Mouse (Mus musculus): Measurements from ENCODE around the gene E130308A19Rik. TPM values are rescaled to one million over a fixed set of nuclear protein-coding genes. Genes with fewer than 3 reads are reported as not detected.

E130308A19Rik gene
- polyA plus RNA-seq, 1 experiment from 2014 or later = 17.3 TPM

DNA sequence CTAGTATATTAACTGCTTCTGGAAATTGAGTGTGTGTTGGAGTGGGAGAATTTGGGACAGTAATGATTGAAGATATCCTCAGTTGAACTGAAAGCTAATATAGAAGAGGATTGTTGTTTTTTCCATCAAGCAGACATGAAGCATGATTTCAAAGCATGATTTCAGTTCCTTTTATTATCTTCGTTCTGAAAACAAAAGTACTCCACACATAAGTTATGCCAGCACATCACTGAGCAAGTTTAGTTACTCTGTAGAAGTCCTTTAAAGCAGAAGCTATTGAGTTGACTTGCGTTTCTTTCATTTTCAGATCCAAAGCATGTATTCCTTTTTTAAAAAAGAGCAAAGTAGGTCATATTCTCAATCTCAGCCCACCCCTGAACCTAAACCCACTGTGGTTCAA, 29.5 kb upstream of the E130308A19Rik start:
- WGBS = 88% methylated on average over 2 of the region's 2 CpGs

DNA sequence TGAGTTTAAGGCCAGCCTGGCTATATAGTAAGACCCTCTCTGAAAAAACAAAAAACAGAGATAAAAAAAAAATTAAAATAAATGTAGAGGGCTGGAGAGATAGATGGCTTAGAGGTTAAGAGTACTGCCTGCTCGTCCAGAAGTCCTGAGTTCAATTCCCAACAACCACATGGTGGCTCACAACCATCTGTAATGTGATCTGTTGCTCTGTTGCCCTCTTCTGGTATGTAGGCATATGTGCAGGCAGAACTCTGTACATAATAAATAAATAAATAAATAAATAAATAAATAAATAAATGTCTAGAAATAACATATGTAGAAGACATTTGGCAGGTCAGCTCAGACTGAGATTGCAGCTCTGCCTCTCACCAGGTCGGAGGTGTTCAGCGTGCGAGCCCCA, 23.3 kb upstream of the E130308A19Rik start:
- ATAC-seq (replicated peaks; ENCODE audit: extremely low read depth, insufficient read depth, low FRiP score) = no peak
- Histone ChIP-seq H3K27ac (ENCODE audit: low read length) (no peak overlapping the region), H3K4me1 (ENCODE audit: control insufficient read depth, insufficient read depth, low read length) (no peaks in the 10 kb centered on the region), H3K27me3 (ENCODE audit: control insufficient read depth, insufficient read depth, low read length) (no peaks in the 10 kb centered on the region), H3K9ac (ENCODE audit: low read length) (no peak overlapping the region), H3K4me2 (ENCODE audit: low read depth, low read length) (no peak overlapping the region), H3K36me3 (ENCODE audit: control insufficient read depth, insufficient read depth) (peaks cover 9% of the 10 kb centered on the region; the same call in 1 of the 2 replicates), H3K4me3 (ENCODE audit: low read length) (no peak overlapping the region), H3K9me3 (replicated peaks; ENCODE audit: control insufficient read depth, low read length) (no peaks in the 10 kb centered on the region)
- 90% methylated on average over 4 of the region's 4 CpGs for WGBS

More for the DNA sequence above, 29.5 kb upstream of the E130308A19Rik start:
- Histone ChIP-seq H3K36me3 (ENCODE audit: control insufficient read depth, insufficient read depth) (peaks cover 12% of the 10 kb centered on the region), H3K9me3 (replicated peaks; ENCODE audit: control insufficient read depth, low read length) (no peaks in the 10 kb centered on the region), H3K4me3 (ENCODE audit: low read length) (no peak overlapping the region), H3K9ac (ENCODE audit: low read length) (no peak overlapping the region), H3K27ac (ENCODE audit: low read length) (no peak overlapping the region), H3K4me1 (ENCODE audit: control insufficient read depth, insufficient read depth, low read length) (no peaks in the 10 kb centered on the region), H3K4me2 (ENCODE audit: low read depth, low read length) (no peak overlapping the region), H3K27me3 (ENCODE audit: control insufficient read depth, insufficient read depth, low read length) (no peaks in the 10 kb centered on the region)
- no peak for ATAC-seq (replicated peaks; ENCODE audit: extremely low read depth, insufficient read depth, low FRiP score)

DNA sequence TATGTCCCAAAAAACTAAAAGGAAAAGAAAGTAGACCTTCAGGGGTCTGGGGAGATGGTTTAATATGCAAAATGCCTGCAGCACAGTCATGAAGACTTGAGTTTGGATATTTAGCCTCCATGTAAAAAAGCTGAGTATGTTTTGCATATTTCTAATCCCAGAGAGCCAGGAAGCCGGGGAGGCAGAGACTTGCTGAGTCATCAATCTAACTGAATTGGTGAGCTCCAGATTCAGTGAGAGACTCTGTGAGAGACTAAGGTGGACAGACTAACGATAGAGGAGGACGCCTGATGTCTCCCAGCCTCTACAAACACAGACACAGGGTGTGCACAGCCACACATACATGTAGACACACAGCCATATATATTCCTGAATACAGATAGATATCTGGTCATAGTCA, 21.1 kb upstream of the E130308A19Rik start:
- peaks cover 5% of the 10 kb centered on the region; the same call in 1 of the 2 replicates for H3K36me3 ChIP-seq (ENCODE audit: control insufficient read depth, insufficient read depth)
- 72% methylated on average over 3 of the region's 3 CpGs for WGBS
- no peaks in the 10 kb centered on the region for H3K9me3 ChIP-seq (replicated peaks; ENCODE audit: control insufficient read depth, low read length)
- ATAC-seq (replicated peaks; ENCODE audit: extremely low read depth, insufficient read depth, low FRiP score) = no peak
- no peak overlapping the region for H3K9ac ChIP-seq (ENCODE audit: low read length)
- no peaks in the 10 kb centered on the region for H3K4me1 ChIP-seq (ENCODE audit: control insufficient read depth, insufficient read depth, low read length)
- no peaks in the 10 kb centered on the region for H3K27me3 ChIP-seq (ENCODE audit: control insufficient read depth, insufficient read depth, low read length)
- H3K27ac ChIP-seq (ENCODE audit: low read length) = no peak overlapping the region
- H3K4me2 ChIP-seq (ENCODE audit: low read depth, low read length) = no peak overlapping the region
- H3K4me3 ChIP-seq (ENCODE audit: low read length) = no peak overlapping the region

DNA sequence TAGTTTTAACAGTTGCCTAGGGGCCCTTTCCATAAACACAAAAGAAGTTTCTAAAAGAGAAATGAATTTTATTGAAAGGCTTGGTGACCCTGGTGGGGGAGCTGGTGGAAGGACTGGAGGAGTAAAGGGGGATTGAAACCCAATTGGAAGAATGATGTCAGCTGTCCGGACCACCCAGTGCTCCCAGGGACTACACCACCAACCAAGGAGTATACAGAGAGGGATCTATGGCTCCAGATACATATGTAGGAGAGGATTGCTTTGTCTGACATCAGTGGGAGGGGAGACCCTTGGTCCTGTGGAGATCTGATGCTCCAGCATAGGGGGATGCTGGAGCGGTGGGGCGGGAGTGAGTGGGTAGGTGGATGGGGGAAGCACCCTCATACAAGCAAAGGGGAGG, 20.5 kb upstream of the E130308A19Rik start:
- no peak overlapping the region for H3K9ac ChIP-seq (ENCODE audit: low read length)
- no peak overlapping the region for H3K27ac ChIP-seq (ENCODE audit: low read length)
- no peaks in the 10 kb centered on the region for H3K4me1 ChIP-seq (ENCODE audit: control insufficient read depth, insufficient read depth, low read length)
- WGBS = 96% methylated on average over 3 of the region's 3 CpGs
- no peak overlapping the region for H3K4me3 ChIP-seq (ENCODE audit: low read length)
- H3K9me3 ChIP-seq (replicated peaks; ENCODE audit: control insufficient read depth, low read length) = no peaks in the 10 kb centered on the region
- no peak overlapping the region for H3K4me2 ChIP-seq (ENCODE audit: low read depth, low read length)
- no peak for ATAC-seq (replicated peaks; ENCODE audit: extremely low read depth, insufficient read depth, low FRiP score)
- H3K27me3 ChIP-seq (ENCODE audit: control insufficient read depth, insufficient read depth, low read length) = no peaks in the 10 kb centered on the region
- peaks cover 7% of the 10 kb centered on the region for H3K36me3 ChIP-seq (ENCODE audit: control insufficient read depth, insufficient read depth)

DNA sequence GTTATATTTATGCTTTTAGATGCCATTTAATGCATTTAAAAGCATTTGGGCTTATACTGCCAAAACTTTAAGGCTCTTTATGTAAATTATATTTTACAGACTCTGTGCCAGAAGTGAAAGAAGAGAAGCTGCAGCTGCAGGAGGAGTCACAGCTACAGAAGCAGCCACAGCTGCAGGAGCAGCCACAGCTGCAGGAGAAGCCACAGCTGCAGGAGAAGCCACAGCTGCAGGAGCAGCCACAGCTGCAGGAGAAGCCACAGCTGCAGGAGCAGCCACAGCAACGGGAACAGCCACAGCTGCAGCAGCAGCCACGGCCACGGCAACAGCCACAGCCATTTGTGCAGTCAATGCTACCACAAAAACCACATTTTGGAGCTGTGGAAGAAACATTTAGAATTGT, 15.6 kb upstream of the E130308A19Rik start:
- no peak overlapping the region for H3K4me2 ChIP-seq (ENCODE audit: low read depth, low read length)
- no peaks in the 10 kb centered on the region for H3K4me1 ChIP-seq (ENCODE audit: control insufficient read depth, insufficient read depth, low read length)
- ATAC-seq (replicated peaks; ENCODE audit: extremely low read depth, insufficient read depth, low FRiP score) = no peak
- no peaks in the 10 kb centered on the region for H3K9me3 ChIP-seq (replicated peaks; ENCODE audit: control insufficient read depth, low read length)
- H3K27ac ChIP-seq (ENCODE audit: low read length) = no peak overlapping the region
- H3K4me3 ChIP-seq (ENCODE audit: low read length) = no peak overlapping the region
- H3K9ac ChIP-seq (ENCODE audit: low read length) = no peak overlapping the region
- no peaks in the 10 kb centered on the region for H3K27me3 ChIP-seq (ENCODE audit: control insufficient read depth, insufficient read depth, low read length)
- WGBS = 68% methylated on average over 3 of the region's 3 CpGs
- H3K36me3 ChIP-seq (ENCODE audit: control insufficient read depth, insufficient read depth) = peaks cover 10% of the 10 kb centered on the region

DNA sequence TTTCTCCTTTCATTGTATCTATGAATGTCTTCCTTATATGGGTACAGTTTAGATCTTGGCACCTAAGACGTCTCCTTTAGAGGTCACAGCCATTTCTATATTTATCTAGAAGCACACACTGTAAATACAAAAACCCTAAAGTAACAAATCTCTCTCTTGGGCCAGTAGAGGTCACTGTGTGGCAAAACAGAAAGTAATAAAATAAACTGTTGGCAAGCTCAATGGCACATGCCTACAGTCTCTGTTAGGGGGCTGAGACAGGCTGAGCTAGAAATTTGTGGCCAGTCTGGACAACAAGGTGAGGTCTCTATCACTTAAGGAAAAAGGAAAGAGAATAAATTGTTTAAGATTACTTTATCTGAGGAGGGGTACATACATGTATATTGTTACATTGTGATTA, 11.0 kb upstream of the E130308A19Rik start:
- peak overlapping the region; percentile 41 for H3K27ac ChIP-seq (ENCODE audit: low read length)
- no peak for ATAC-seq (replicated peaks; ENCODE audit: extremely low read depth, insufficient read depth, low FRiP score)

DNA sequence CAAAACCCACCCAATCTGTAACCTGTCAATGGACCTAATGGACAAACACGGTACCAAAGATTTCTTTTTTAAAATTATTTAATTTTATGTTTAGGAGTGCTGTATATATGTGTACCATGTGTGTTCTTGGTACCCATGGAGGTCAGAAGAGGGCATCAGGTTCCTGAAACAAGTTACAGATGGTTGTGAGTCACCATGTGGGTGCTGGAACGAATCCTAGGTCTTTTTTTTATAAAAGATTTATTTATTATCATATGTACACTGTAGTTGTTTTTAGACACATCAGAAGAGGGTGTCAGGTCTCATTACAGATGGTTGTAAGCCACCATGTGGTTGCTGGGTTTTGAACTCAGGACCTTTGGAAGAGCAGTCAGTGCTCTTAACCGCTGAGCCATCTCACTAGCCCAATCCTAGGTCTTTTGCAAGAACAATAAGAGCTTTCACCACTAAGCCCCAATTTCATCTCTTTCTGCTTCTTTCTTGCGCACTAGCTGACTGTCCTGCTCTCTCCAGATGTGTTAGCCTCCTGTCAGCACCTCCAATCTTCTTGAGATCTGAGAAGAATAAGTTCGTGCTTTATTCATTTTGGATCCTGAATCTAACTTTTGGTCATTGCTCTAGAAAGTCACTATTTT, 6.3 kb upstream of the E130308A19Rik start:
- Histone ChIP-seq H3K9ac (ENCODE audit: low read length) (no peak overlapping the region), H3K27me3 (ENCODE audit: control insufficient read depth, insufficient read depth, low read length) (no peaks in the 10 kb centered on the region), H3K4me1 (ENCODE audit: control insufficient read depth, insufficient read depth, low read length) (no peaks in the 10 kb centered on the region), H3K4me3 (ENCODE audit: low read length) (no peak overlapping the region), H3K9me3 (replicated peaks; ENCODE audit: control insufficient read depth, low read length) (0 out of 2 replicates have a peak, but pooled peaks cover 4% of the 10 kb centered on the region), H3K27ac (ENCODE audit: low read length) (no peak overlapping the region), H3K36me3 (ENCODE audit: control insufficient read depth, insufficient read depth) (peaks cover 2% of the 10 kb centered on the region; the same call in 1 of the 2 replicates), H3K4me2 (ENCODE audit: low read depth, low read length) (no peak overlapping the region)
- ATAC-seq (replicated peaks; ENCODE audit: extremely low read depth, insufficient read depth, low FRiP score) = no peak
- 86% methylated on average over 5 of the region's 5 CpGs for WGBS

More for the DNA sequence above, 11.0 kb upstream of the E130308A19Rik start:
- Histone ChIP-seq H3K9ac (ENCODE audit: low read length) (no peak overlapping the region), H3K4me1 (ENCODE audit: control insufficient read depth, insufficient read depth, low read length) (no peaks in the 10 kb centered on the region), H3K27me3 (ENCODE audit: control insufficient read depth, insufficient read depth, low read length) (no peaks in the 10 kb centered on the region), H3K36me3 (ENCODE audit: control insufficient read depth, insufficient read depth) (peaks cover 12% of the 10 kb centered on the region), H3K4me2 (ENCODE audit: low read depth, low read length) (no peak overlapping the region), H3K9me3 (replicated peaks; ENCODE audit: control insufficient read depth, low read length) (no peaks in the 10 kb centered on the region), H3K4me3 (ENCODE audit: low read length) (no peak overlapping the region)
- WGBS = 8% methylated on average over 1 of the region's 1 CpGs

DNA sequence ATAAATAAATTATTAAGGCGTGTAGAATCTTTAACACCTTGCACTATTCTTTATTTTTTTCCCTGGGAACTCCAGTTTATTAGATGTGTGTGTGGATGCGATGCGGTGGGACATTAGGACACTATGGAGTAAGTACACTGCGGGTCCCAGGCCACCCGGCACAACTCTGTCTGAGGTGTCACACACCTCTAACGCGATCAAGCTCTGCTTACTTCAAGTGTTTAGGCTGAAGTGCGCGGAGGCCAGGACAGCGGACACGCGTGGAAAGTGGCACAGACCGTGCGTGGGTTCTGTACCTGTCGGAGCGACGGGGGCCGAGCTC, 374 bp upstream of the E130308A19Rik start:
- H3K4me1 ChIP-seq (ENCODE audit: control insufficient read depth, insufficient read depth, low read length) = peaks cover 15% of the 10 kb centered on the region
- H3K27ac ChIP-seq (ENCODE audit: low read length) = peak overlapping the region; percentile 84
- peak overlapping the region; percentile 74 for H3K4me2 ChIP-seq (ENCODE audit: low read depth, low read length)
- H3K9me3 ChIP-seq (replicated peaks; ENCODE audit: control insufficient read depth, low read length) = 0 out of 2 replicates have a peak, but pooled peaks cover 4% of the 10 kb centered on the region
- H3K27me3 ChIP-seq (ENCODE audit: control insufficient read depth, insufficient read depth, low read length) = no peaks in the 10 kb centered on the region
- no peaks in the 10 kb centered on the region for H3K36me3 ChIP-seq (ENCODE audit: control insufficient read depth, insufficient read depth)
- ATAC-seq (replicated peaks; ENCODE audit: extremely low read depth, insufficient read depth, low FRiP score) = no peak
- peak overlapping the region; percentile 84 for H3K9ac ChIP-seq (ENCODE audit: low read length)
- under 1% methylated on average over 18 of the region's 18 CpGs for WGBS
- H3K4me3 ChIP-seq (ENCODE audit: low read length) = peak overlapping the region; percentile 75

DNA sequence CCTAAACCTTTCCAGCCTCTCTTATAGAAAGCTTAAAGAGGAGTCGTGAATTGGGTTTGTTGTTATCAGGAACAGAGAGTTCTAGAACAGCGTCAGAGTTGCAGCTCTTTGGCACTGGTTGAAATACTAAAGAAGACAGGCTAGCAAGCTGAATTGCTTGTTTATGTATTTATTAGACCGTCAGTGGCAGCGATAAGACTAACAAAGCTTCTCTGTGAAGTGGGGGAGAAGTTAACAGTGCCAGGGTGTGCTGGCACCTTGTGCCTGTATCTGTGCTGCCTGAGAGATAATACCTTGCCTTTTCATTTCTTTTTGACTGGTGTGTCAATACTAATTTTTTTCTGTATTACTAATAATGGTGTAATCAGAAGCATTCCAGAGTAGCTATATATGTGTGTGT, 2.2 kb downstream of the E130308A19Rik start:
- ATAC-seq (replicated peaks; ENCODE audit: extremely low read depth, insufficient read depth, low FRiP score) = no peak
- H3K36me3 ChIP-seq (ENCODE audit: control insufficient read depth, insufficient read depth) = no peaks in the 10 kb centered on the region
- H3K9me3 ChIP-seq (replicated peaks; ENCODE audit: control insufficient read depth, low read length) = no peaks in the 10 kb centered on the region
- 0 out of 2 replicates have a peak overlapping the region, but pooled peaks have one; percentile 42 for H3K27ac ChIP-seq (ENCODE audit: low read length)
- H3K27me3 ChIP-seq (ENCODE audit: control insufficient read depth, insufficient read depth, low read length) = no peaks in the 10 kb centered on the region
- peaks cover 15% of the 10 kb centered on the region for H3K4me1 ChIP-seq (ENCODE audit: control insufficient read depth, insufficient read depth, low read length)
- H3K4me3 ChIP-seq (ENCODE audit: low read length) = no peak overlapping the region
- no peak overlapping the region for H3K9ac ChIP-seq (ENCODE audit: low read length)
- H3K4me2 ChIP-seq (ENCODE audit: low read depth, low read length) = no peak overlapping the region
- 54% methylated on average over 4 of the region's 4 CpGs for WGBS
